Mouse (Mus musculus) A20 (cell line): ENCODE results near the gene Gm2001.
"Not testable (repeated sequence)": the region's sequence is repeated elsewhere in the genome, so short reads cannot be mapped to it uniquely, and the experiment has no call there.

ENCODE experiments used
- DNase-seq: peaks from one replicate; pipeline ENCODE4 v3.0.0-alpha.2; 2011; ENCODE audit warnings: low read depth, low spot score

Gene Gm2001

DNA sequence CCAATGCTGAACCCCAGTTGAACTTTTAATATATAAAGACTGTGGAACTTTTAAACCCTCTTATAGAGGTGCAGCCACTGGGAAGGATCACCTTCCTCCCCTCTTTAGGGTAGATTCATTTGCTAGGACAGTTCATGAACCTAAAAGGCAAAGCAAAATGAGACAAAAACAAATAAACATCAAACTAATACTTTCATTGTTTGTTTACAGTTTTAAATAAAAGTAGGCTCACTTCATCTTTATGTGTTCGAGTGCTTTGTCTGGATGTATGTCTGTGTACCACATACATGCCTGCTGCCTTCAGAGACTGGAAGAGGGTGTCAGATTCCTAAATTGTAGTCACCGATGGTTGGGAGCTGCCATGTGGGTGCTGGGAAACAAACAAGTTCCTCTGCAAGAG is at the start of gene Gm2001:
TSS of gene Gm2001 (minus strand) at position 101 of the 400 bp plus-strand sequence.
- DNase-seq = not testable (repeated sequence)

DNA sequence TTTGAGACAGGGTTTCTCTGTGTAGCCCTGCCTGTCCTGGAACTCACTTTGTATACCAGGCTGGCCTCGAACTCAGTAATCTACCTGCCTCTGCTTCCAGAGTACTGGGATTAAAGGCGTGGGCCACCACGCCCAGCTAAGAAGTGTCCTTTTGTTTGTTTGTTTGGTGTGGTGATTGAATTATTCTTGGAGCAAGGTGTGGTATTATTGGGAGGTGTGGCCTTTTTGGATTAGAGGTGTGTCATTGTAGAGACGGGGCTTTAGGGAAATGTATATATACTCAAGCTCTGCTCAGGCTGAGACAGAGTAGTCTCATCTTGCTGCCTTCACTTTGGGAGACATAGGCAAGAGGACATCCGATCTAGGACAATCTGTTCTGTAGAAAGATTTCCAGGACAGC is 31.6 kb upstream of the Gm2001 start, which contains the start of gene Gm2016:
TSS of gene Gm2016 (plus strand) at position 301 of the 400 bp plus-strand sequence.
- DNase-seq = not testable (repeated sequence)

DNA sequence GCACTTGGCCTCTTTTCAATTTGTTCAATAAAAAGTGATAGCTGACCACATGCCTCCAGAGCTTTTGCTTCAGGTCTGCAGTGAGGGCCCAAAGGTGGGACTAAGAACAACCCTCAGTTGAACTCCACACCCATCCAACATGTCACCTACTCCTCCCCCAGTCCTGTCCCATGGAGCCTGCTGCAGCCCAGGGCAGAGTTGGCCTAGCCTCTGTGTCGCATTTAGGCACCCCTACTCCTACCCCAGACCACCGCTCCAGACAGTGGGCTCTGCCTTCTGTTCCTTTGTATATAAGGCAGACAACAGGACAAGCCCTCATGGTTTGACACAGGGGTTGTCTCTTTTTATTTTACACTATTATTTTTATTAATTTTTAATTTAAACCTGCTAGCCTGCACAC is 21.9 kb upstream of the Gm2001 start:
- DNase-seq = not testable (repeated sequence)

DNA sequence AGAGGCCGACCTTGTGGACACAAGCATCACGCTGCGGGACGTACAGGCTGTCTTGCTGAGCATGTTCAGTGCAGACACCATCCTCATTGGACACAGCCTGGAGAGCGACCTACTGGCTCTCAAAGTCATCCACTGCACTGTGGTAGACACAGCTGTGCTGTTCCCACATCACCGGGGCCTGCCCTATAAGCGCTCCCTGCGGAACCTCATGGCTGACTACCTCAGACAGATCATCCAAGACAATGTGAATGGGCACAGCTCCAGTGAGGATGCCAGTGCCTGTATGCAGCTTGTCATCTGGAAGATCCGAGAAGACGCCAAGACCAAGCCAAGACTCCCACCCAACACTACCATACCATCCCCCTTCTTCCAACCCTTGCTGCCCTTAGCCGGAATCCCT is 21.5 kb upstream of the Gm2001 start:
- not testable (repeated sequence) for DNase-seq

DNA sequence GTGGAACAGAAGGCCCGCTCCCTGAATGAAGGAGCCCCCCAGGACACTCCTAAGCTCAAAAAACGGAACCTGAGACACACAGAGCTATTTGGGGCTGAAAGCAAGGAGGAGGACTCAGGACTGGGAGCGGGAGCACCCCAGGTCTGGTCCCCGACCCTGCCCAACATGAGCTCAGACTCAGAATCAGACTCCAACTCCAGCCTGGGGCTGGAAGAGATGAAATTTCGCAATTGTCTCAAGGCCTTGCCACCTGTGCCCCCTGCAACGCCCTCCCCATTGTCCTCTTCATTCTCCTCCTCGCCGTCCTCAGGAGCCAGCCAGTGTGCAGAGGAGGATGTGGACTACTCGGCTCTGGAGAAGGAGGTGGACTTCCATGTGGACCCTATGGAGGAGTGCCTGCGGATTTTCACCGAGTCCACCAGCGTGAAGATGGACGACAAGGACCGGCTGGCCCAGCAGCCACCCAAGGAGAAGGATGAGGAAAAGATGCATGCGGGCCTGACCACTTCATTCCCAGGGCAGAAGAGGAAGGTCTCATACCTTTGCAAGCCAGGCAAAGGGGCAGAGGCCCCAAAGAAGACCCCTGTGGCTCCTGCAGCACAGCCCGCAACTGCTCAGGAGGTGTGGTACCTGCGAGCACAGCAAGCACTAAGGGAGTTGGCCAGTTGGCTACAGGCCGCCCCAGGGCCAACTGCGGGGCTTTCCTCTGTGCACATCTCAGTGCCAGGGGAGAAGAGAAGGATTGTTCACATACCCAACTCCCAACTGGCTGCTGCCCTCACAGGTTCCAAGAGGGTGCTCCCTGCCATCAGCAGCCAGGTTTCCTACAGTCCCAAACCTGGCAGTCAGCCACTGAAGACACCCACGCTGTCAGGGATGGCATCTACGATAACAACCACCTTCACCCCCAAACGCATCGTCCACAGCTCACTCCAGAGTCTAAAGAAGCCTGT is 19.9 kb upstream of the Gm2001 start:
- not testable (repeated sequence) for DNase-seq

DNA sequence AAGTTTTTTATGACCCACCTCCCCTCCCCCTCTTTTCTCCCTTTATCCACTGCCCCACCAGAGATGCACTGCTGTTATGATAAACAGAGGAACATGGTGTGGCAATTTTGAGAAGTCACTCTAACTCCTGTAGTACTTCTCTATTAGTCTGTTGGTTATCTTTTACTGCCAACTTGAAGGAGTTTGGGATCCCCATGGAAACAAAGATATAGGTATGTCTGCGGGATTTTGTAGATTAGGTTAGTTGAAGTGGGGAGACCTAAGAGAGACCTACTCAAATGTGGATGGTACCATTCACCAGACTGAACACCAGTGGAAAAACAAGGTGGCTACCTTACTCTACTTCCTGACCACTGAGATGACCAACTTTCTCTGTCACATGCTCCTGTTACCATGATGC is 13.9 kb upstream of the Gm2001 start:
- not testable (repeated sequence) for DNase-seq

DNA sequence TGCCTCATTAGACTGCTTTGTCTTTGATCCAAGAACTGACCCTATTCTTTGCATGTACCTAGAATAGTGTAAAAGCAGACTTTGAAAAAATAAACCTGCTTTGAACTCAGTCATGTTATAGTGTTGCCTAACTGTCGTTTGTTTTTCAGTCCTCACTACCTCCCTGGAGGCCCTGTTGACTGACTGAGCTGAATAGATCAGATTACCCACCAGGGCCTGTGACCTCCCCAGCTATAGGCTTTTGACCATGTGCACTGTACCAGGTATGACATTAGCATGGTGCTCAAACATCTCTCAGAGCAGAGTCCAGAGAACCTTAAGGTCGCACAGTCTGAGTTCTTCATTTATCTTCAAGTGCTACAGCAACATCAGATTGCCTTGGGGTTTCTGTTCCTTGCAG is 8.5 kb upstream of the Gm2001 start:
- not testable (repeated sequence) for DNase-seq

DNA sequence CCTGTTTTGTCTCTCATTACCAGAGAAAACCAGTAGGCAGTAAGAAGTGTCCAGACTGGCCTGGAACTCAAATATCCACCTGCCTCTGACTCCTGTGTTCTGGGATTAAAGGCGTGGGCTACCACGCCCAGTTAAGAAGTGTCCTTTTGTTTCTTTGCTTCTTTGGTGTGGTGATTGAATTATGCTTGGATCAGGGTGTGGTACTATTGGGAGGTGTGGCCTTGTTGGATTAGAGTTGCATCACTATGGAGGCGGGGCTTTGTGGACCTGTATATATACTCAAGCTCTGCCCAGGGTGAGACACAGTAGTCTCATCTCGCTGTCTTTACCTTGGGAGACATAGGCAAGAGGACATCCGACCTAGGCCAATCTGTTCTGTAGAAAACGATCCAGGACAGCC is 25.9 kb downstream of the Gm2001 start, which contains the start of gene BB287469:
TSS of gene BB287469 (plus strand) at position 301 of the 400 bp plus-strand sequence.
- DNase-seq = not testable (repeated sequence)

DNA sequence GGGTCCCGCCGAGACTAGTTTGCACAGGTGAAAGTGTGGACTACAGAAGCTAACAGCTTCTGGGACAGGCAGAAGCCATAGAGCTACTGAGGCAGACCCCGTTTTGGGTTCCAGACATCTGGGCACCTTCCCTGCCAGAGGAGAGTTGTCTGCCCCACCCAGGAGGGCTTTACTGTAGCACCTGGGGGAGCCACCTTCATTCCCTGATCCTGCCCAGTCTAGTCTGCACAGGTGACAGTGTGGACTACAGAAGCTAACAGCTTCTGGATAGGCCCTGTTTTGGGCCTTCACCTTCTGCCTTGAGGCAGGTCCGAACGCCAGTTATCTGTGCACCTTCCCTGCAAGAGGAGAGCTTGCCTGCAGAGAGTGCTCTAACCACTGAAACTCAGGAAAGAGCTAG is 44.2 kb downstream of the Gm2001 start:
- DNase-seq = not testable (repeated sequence)

DNA sequence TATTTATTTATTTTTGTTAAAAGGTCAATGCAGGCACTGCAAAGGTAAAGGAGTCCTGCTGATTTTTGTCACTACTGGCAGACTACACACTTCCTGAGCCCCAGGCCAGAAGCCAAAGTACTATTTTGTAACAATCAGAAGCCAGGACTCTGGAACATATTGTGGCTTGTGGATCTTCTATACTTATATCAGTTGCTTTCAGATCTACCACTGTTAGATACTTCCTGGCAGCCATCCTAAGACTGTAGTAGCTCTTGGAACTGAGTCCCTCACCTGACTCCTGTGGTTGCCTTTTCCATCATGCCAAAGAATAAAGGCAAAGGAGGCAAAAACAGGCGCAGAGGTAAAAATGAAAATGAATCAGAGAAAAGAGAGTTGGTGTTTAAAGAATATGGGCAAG is 46.9 kb downstream of the Gm2001 start, which contains the start of gene Gm21936:
TSS of gene Gm21936 (plus strand) at position 301 of the 400 bp plus-strand sequence.
- not testable (repeated sequence) for DNase-seq
